21 mouse cellular contexts compared by ENCODE assay signal in the genomic region with DNA sequence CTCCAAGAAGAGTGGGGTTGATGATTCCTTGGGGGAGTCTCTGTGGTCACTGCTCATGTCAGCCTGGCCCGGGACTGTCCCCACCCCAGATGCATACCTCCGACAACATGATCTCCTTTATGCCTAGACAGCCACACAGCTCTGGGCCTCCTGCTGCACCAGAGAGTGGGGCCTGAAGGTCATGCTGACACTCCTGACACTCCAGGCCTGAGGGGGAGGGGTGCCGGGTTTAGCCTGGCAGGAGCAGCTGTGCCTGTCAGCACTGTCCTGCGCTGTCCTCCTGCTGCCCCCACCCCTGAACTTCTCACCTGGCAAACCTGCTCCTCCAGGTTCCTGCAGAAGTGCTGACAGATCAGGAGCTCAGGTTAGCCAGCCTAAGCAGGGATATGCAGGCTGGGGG.
DNase-seq lines count a peak whose midpoint lies in the region; ATAC-seq and TF ChIP-seq lines count a peak whose summit lies in the region.
"Had no signal": no experiment of that assay in that cellular context is flagged by ENCODE, and none has a peak within 500 bp of the region (broad histone marks: within the 10 kb centered on the region; RNA-seq: fewer than 3 reads in every experiment).

No protein-coding gene starts in this region.

- peaks cover 6% of the 10 kb centered on the region; the same call in 1 of the 2 replicates for H3K9me3 ChIP-seq in hindbrain, embryonic 10.5 days
- peaks cover 4% of the 10 kb centered on the region; the same call in 1 of the 2 replicates for H3K9me3 ChIP-seq in hindbrain, embryonic 14.5 days (ENCODE audit: control insufficient read depth, low read length)
- peaks cover 6% of the 10 kb centered on the region; the same call in 1 of the 2 replicates for H3K9me3 ChIP-seq in heart, postnatal 0 days (replicated peaks; ENCODE audit: control insufficient read depth, low read length)
- H3K9me3 ChIP-seq: forebrain, embryonic 13.5 days had no signal

- peaks cover 12% of the 10 kb centered on the region for H3K4me1 ChIP-seq in hindbrain, embryonic 10.5 days (replicated peaks)
- no peaks in the 10 kb centered on the region; the same call in 1 of the 2 replicates for H3K4me1 ChIP-seq in hindbrain, embryonic 14.5 days (replicated peaks; ENCODE audit: control insufficient read depth, insufficient read depth, low read length)
- H3K4me1 ChIP-seq in heart, postnatal 0 days (ENCODE audit: control insufficient read depth, insufficient read depth) = peaks cover 6% of the 10 kb centered on the region; the same call in 1 of the 2 replicates
- H3K4me1 ChIP-seq: limb, embryonic 13.5 days; megakaryocyte, embryonic 14.5 days had no signal

- H3K27ac ChIP-seq in hindbrain, embryonic 10.5 days = peak overlapping the region; percentile 45
- no peak overlapping the region for H3K27ac ChIP-seq in hindbrain, embryonic 14.5 days
- H3K27ac ChIP-seq in heart, postnatal 0 days (ENCODE audit: low read depth) = no peak overlapping the region
- H3K27ac ChIP-seq: forebrain, embryonic 13.5 days; hindbrain, postnatal 0 days; limb, embryonic 13.5 days; liver, embryonic 14.5 days had no signal

- no peaks in the 10 kb centered on the region for H3K36me3 ChIP-seq in hindbrain, embryonic 10.5 days
- no peaks in the 10 kb centered on the region for H3K36me3 ChIP-seq in hindbrain, embryonic 14.5 days (replicated peaks; ENCODE audit: control insufficient read depth, insufficient read depth)
- H3K36me3 ChIP-seq in heart, postnatal 0 days (replicated peaks; ENCODE audit: control insufficient read depth, insufficient read depth, low read length) = no peaks in the 10 kb centered on the region
- H3K36me3 ChIP-seq: limb, embryonic 13.5 days had no signal

- ATAC-seq in hindbrain, embryonic 14.5 days (ENCODE audit: low FRiP score) = no peak
- ATAC-seq in heart, postnatal 0 days (ENCODE audit: insufficient read depth, low read depth) = peak; percentile 81
- ATAC-seq: forebrain, embryonic 13.5 days; hindbrain, postnatal 0 days; Patski had no signal

- H3K27me3 ChIP-seq in hindbrain, embryonic 10.5 days (ENCODE audit: insufficient read depth, poor library complexity, severe bottlenecking) = no peaks in the 10 kb centered on the region
- no peaks in the 10 kb centered on the region for H3K27me3 ChIP-seq in hindbrain, embryonic 14.5 days (ENCODE audit: control insufficient read depth, insufficient read depth, low read length)
- no peaks in the 10 kb centered on the region for H3K27me3 ChIP-seq in heart, postnatal 0 days (ENCODE audit: control insufficient read depth, insufficient read depth, low read length)
- H3K27me3 ChIP-seq: forebrain, embryonic 13.5 days; limb, embryonic 13.5 days had no signal

- no peak overlapping the region for H3K9ac ChIP-seq in hindbrain, embryonic 14.5 days
- no peak overlapping the region for H3K9ac ChIP-seq in heart, postnatal 0 days (replicated peaks; ENCODE audit: low read depth, low read length)
- H3K9ac ChIP-seq: forebrain, embryonic 13.5 days; limb, embryonic 13.5 days; liver, embryonic 14.5 days had no signal

- H3K4me2 ChIP-seq in hindbrain, embryonic 14.5 days (replicated peaks) = no peak overlapping the region
- H3K4me2 ChIP-seq in heart, postnatal 0 days (ENCODE audit: low read depth, low read length) = no peak overlapping the region
- H3K4me2 ChIP-seq: forebrain, embryonic 13.5 days; limb, embryonic 13.5 days had no signal

- no peak for TF ChIP-seq EP300 in heart, postnatal 0 days (IDR thresholded peaks at IDR 0.05; ENCODE audit: low read depth)

- WGBS in hindbrain, embryonic 10.5 days = 45% methylated on average over 4 of the region's 4 CpGs
- 58% methylated on average over 4 of the region's 4 CpGs for WGBS in hindbrain, embryonic 14.5 days
- WGBS in heart, postnatal 0 days = 15% methylated on average over 4 of the region's 4 CpGs

- TF ChIP-seq CTCF in heart, postnatal 0 days (IDR thresholded peaks at IDR 0.05; ENCODE audit: low read depth) = no peak

- H3K4me3 ChIP-seq in hindbrain, embryonic 10.5 days = no peak overlapping the region
- no peak overlapping the region for H3K4me3 ChIP-seq in hindbrain, embryonic 14.5 days (replicated peaks; ENCODE audit: low read length)
- H3K4me3 ChIP-seq in heart, postnatal 0 days (ENCODE audit: low read depth, low read length) = no peak overlapping the region
- H3K4me3 ChIP-seq: forebrain, embryonic 13.5 days; limb, embryonic 13.5 days had no signal

- DNase-seq in hindbrain, embryonic 10.5 days (ENCODE audit: low spot score) = no peak
- no peak for DNase-seq in hindbrain, embryonic 14.5 days (ENCODE audit: low spot score)
- peak; percentile 8 for DNase-seq in embryo, embryonic 9.5 days (ENCODE audit: extremely low spot score)
- DNase-seq in heart, adult 9 months (ENCODE audit: low spot score in 2 of 2) = peak; percentile 23 to 53
- DNase-seq in heart, postnatal 0 days (ENCODE audit: low spot score) = peak; percentile 26
- no peak for DNase-seq in B cell, adult 2 months
- no peak for DNase-seq in frontal cortex, adult 2 months (ENCODE audit: extremely low spot score in 1 of 2, low spot score in 1 of 2)
- DNase-seq in urinary bladder, postnatal 25 days (ENCODE audit: low spot score) = no peak
- DNase-seq: adrenal gland, postnatal 25 days; cerebellum, adult 2 months; kidney, adult 11 months; kidney, postnatal 36 days; layer of hippocampus, adult 9-11 months; lung, postnatal 10 days; thymus, adult 18-20 months had no signal

Comparison
In these comparisons a context has a peak if more than half of its experiments do, and no peak if none do; other contexts are left out.
1. DNase-seq: peak in embryo, embryonic 9.5 days (single experiment), heart, adult 9 months (2 of 2) and heart, postnatal 0 days (single experiment); none in hindbrain, embryonic 10.5 days (single experiment), hindbrain, embryonic 14.5 days (single experiment), B cell, adult 2 months (0 of 2), frontal cortex, adult 2 months (0 of 2) and urinary bladder, postnatal 25 days (single experiment).